Mouse (Mus musculus) liver, postnatal 0 days (tissue): ENCODE data around the gene Thsd4.

Source experiments
- CTCF ChIP-seq: sonication (generic); IDR thresholded peaks from 2 replicates; pipeline ENCODE4 v1.5.1; 2016; ENCODE audit warnings: antibody characterized with exemption, low read depth
- EP300 ChIP-seq: IDR thresholded peaks from 2 replicates; pipeline ENCODE4 v1.6.1; 2016; ENCODE audit warnings: antibody characterized with exemption, low read depth, mild to moderate bottlenecking

- TF ChIP-seq CTCF: no peak
- no peak for TF ChIP-seq EP300
Measured at GRCm38 (mm10) chr9:60285047-60285462, 236.8 kb downstream of the Thsd4 start.
